Mouse (Mus musculus) Patski (cell line): ENCODE data around the gene Ism1. TPM values are rescaled to one million over a fixed set of nuclear protein-coding genes. Genes with fewer than 3 reads are reported as not detected.
A peak's percentile ranks its signal among the peaks of the same experiment; 100 is the strongest.

Experiments used
- ATAC-seq: fragments of 100-300 bp; one replicate; pipeline ENCODE4 v1.8.0; 2021
- CTCF ChIA-PET: fragments of 350-600 bp; sonication (Branson Sonifier 250); formaldehyde crosslinking; loops from one replicate; lab custom pipeline; 2022; ENCODE audit warnings: inconsistent platforms; lab: Charles Lee
- POLR2A ChIA-PET: fragments of 350-600 bp; sonication (Branson Sonifier 250); formaldehyde crosslinking; loops from one replicate; lab custom pipeline; 2022; ENCODE audit warnings: antibody characterized with exemption, inconsistent platforms; lab: Charles Lee
- DNase-seq: peaks from one replicate; pipeline ENCODE4 v3.0.0-alpha.2; 2011; ENCODE audit warnings: low read depth, low spot score
- H3K27me3 ChIP-seq: fragments of 371-371 bp; one replicate; pipeline ENCODE4 v1.5.1; 2021
- CTCF ChIP-seq: fragments of 100-300 bp; IDR thresholded peaks from one replicate; pipeline ENCODE4 v1.5.1; 2021
- in situ Hi-C: fragments of 300-500 bp; cut with MboI; formaldehyde crosslinking; loops from 3 replicates; pipeline ENCODE4 v1.11.1; 2018; ENCODE audit warnings: low pct_unique_long_range_greater_than_20kb, mixed read lengths
- polyA plus RNA-seq: library from polyadenylated mRNA; unstranded; gene quantifications from one replicate; pipeline ENCODE4 v1.2.3, GENCODE M21; 2021

Gene Ism1
- polyA plus RNA-seq, 1 experiment from 2014 or later, result not detected

GRCm38 (mm10) chr2:139678275-139679140, 530 bp downstream of the Ism1 start:
- ChIA-PET CTCF (no interaction called here), POLR2A (no interaction called here)
- DNase-seq, result no peak
- peaks cover 65% of the 10 kb centered on the region for H3K27me3 ChIP-seq
- in situ Hi-C loops, result no loop called here
- ATAC-seq, result peak; percentile 34
- TF ChIP-seq CTCF, result no peak

GRCm38 (mm10) chr2:139682540-139682939, 4.6 kb downstream of the Ism1 start:
- ChIA-PET CTCF (no interaction called here), POLR2A (no interaction called here)
- DNase-seq, result no peak
- peaks cover 47% of the 10 kb centered on the region for H3K27me3 ChIP-seq
- ATAC-seq, result no peak
- in situ Hi-C loops, result no loop called here
- TF ChIP-seq CTCF, result no peak

GRCm38 (mm10) chr2:139689442-139690003, 11.5 kb downstream of the Ism1 start:
- DNase-seq (no peak), ATAC-seq (no peak)
- ChIA-PET CTCF (no interaction called here), POLR2A (no interaction called here)
- peaks cover 13% of the 10 kb centered on the region for H3K27me3 ChIP-seq
- in situ Hi-C loops, result no loop called here
- TF ChIP-seq CTCF, result no peak

- ChIA-PET POLR2A (no interaction called here), CTCF (no interaction called here)
- in situ Hi-C loops, result no loop called here
- no peak for TF ChIP-seq CTCF
- no peak for ATAC-seq
- DNase-seq, result no peak
- peaks cover 8% of the 10 kb centered on the region for H3K27me3 ChIP-seq
These were observed 15.5 kb downstream of the Ism1 start for GRCm38 (mm10) chr2:139693521-139693920.

- ATAC-seq (no peak), DNase-seq (no peak)
- POLR2A ChIA-PET, result no interaction called here
- no peak for TF ChIP-seq CTCF
- CTCF ChIA-PET, result no interaction called here
- in situ Hi-C loops, result no loop called here
- peaks cover 8% of the 10 kb centered on the region for H3K27me3 ChIP-seq
These were observed 16.7 kb downstream of the Ism1 start for GRCm38 (mm10) chr2:139694638-139695037.

GRCm38 (mm10) chr2:139696578-139696977, 18.6 kb downstream of the Ism1 start:
- in situ Hi-C loops, result no loop called here
- DNase-seq (no peak), ATAC-seq (no peak)
- no peak for TF ChIP-seq CTCF
- POLR2A ChIA-PET, result no interaction called here
- H3K27me3 ChIP-seq, result peaks cover 3% of the 10 kb centered on the region
- CTCF ChIA-PET, result no interaction called here

- POLR2A ChIA-PET, result no interaction called here
- CTCF ChIA-PET, result no interaction called here
- no peak for TF ChIP-seq CTCF
- ATAC-seq (no peak), DNase-seq (no peak)
- H3K27me3 ChIP-seq, result no peaks in the 10 kb centered on the region
- in situ Hi-C loops, result no loop called here
These were observed 22.6 kb downstream of the Ism1 start for GRCm38 (mm10) chr2:139700609-139701008.

GRCm38 (mm10) chr2:139704951-139705350, 27.0 kb downstream of the Ism1 start:
- no peak for ATAC-seq
- TF ChIP-seq CTCF, result no peak
- ChIA-PET CTCF (no interaction called here), POLR2A (no interaction called here)
- no peak for DNase-seq
- in situ Hi-C loops, result no loop called here
- no peaks in the 10 kb centered on the region for H3K27me3 ChIP-seq

- no peak for ATAC-seq
- no peak for TF ChIP-seq CTCF
- ChIA-PET POLR2A (no interaction called here), CTCF (interaction anchor here (1.7 kb wide), 1 partner anchor 12 kb away, joined by 3 read pairs; no protein-coding TSS in a partner anchor)
- no peaks in the 10 kb centered on the region for H3K27me3 ChIP-seq
- no peak for DNase-seq
- in situ Hi-C loops, result no loop called here
These were observed 30.4 kb downstream of the Ism1 start for GRCm38 (mm10) chr2:139708194-139708899.

GRCm38 (mm10) chr2:139711640-139712039, 33.7 kb downstream of the Ism1 start:
- no peak for DNase-seq
- TF ChIP-seq CTCF, result no peak
- ATAC-seq, result no peak
- ChIA-PET POLR2A (no interaction called here), CTCF (no interaction called here)
- in situ Hi-C loops, result no loop called here
- peaks cover 6% of the 10 kb centered on the region for H3K27me3 ChIP-seq

GRCm38 (mm10) chr2:139712046-139712445, 34.1 kb downstream of the Ism1 start:
- DNase-seq (no peak), ATAC-seq (no peak)
- POLR2A ChIA-PET, result no interaction called here
- CTCF ChIA-PET, result no interaction called here
- in situ Hi-C loops, result no loop called here
- H3K27me3 ChIP-seq, result peaks cover 6% of the 10 kb centered on the region
- TF ChIP-seq CTCF, result no peak
